Mouse (Mus musculus) hindlimb bud, embryonic 11.5 days (tissue): ENCODE results near the gene Atp5s.

Experiments
- DNase-seq: peaks from one replicate; pipeline ENCODE4 v3.0.0-alpha.2; 2012; ENCODE audit warnings: low read depth, low spot score; ENCODE audit errors: extremely low spot score

Atp5s gene

GRCm38 (mm10) chr12:69724711-69725460 is at the start of gene Atp5s, which contains the start of gene L2hgdh:
TSS of gene Atp5s (plus strand) at chr12:69724950.
TSS of gene L2hgdh (minus strand) at chr12:69724873.
- DNase-seq: peak; percentile 63

GRCm38 (mm10) chr12:69676157-69676556 is 48.6 kb upstream of the Atp5s start:
- DNase-seq: no peak

GRCm38 (mm10) chr12:69680635-69681565 is 43.9 kb upstream of the Atp5s start:
- DNase-seq: no peak

GRCm38 (mm10) chr12:69681566-69682061 is 43.1 kb upstream of the Atp5s start, which contains the start of gene Sos2:
TSS of gene Sos2 (minus strand) at chr12:69681852.
- no peak for DNase-seq

- DNase-seq: no peak
Measured at GRCm38 (mm10) chr12:69682065-69682787, 42.5 kb upstream of the Atp5s start.

GRCm38 (mm10) chr12:69682788-69683419 is 41.8 kb upstream of the Atp5s start:
- no peak for DNase-seq

GRCm38 (mm10) chr12:69683537-69683936 is 41.2 kb upstream of the Atp5s start:
- no peak for DNase-seq

- DNase-seq: no peak
Measured at GRCm38 (mm10) chr12:69688368-69688767, 36.4 kb upstream of the Atp5s start.

- DNase-seq: no peak
Measured at GRCm38 (mm10) chr12:69689094-69689493, 35.7 kb upstream of the Atp5s start.

- no peak for DNase-seq
Measured at GRCm38 (mm10) chr12:69690714-69691113, 34.0 kb upstream of the Atp5s start.

GRCm38 (mm10) chr12:69693471-69693870 is 31.3 kb upstream of the Atp5s start:
- no peak for DNase-seq

- no peak for DNase-seq
Measured at GRCm38 (mm10) chr12:69696746-69697145, 28.0 kb upstream of the Atp5s start.

- no peak for DNase-seq
Measured at GRCm38 (mm10) chr12:69698352-69698751, 26.4 kb upstream of the Atp5s start.

GRCm38 (mm10) chr12:69704799-69705458 is 19.8 kb upstream of the Atp5s start:
- DNase-seq: no peak

- DNase-seq: no peak
Measured at GRCm38 (mm10) chr12:69713628-69714027, 11.1 kb upstream of the Atp5s start.

GRCm38 (mm10) chr12:69722857-69723256 is 1.9 kb upstream of the Atp5s start:
- no peak for DNase-seq

GRCm38 (mm10) chr12:69723376-69723775 is 1.4 kb upstream of the Atp5s start:
- DNase-seq: no peak

- DNase-seq: peak; percentile 10
Measured at GRCm38 (mm10) chr12:69724018-69724710, 586 bp upstream of the Atp5s start.

GRCm38 (mm10) chr12:69729246-69729645 is 4.5 kb downstream of the Atp5s start:
- no peak for DNase-seq
